ENCODE assay signal across 13 mouse cellular contexts in the genomic region with DNA sequence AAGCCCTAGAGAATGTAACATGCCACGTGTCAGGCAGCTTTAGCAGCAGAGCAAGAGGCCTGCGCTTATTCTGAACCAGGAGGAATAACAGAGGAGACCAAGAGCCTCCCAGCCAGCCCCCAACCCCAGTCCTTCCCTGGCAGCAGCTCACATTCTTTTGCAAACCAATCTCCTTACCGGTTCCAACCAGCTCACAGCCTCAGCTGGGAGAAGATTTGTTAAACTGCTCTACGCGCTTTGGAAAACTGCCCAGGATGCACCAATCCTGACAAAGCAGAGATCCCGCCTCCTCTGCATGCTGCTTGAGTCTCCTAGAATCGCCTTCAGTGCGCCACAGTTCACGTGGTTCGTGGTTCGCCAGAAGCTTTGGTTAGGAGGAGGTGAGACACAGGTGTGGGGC. TPM values are rescaled to one million over a fixed set of nuclear protein-coding genes. Genes with fewer than 3 reads are reported as not detected.
DNase-seq lines count a peak whose midpoint lies in the region; ATAC-seq lines count a peak whose summit lies in the region.
"Had no signal": no experiment of that assay in that cellular context is flagged by ENCODE, and none has a peak within 500 bp of the region (broad histone marks: within the 10 kb centered on the region; RNA-seq: fewer than 3 reads in every experiment).

No protein-coding gene starts in this region.

- ATAC-seq in hindbrain, embryonic 15.5 days (ENCODE audit: low FRiP score, low read depth): peak; percentile 60
- ATAC-seq in hindbrain, embryonic 12.5 days (ENCODE audit: low FRiP score): no peak
- 0 out of 2 replicates have a peak, but pooled peaks have one; percentile 33 for ATAC-seq in intestine, embryonic 16.5 days

- H3K36me3 ChIP-seq in hindbrain, embryonic 15.5 days: no peaks in the 10 kb centered on the region
- H3K36me3 ChIP-seq in hindbrain, embryonic 12.5 days: no peaks in the 10 kb centered on the region
- H3K36me3 ChIP-seq in intestine, embryonic 16.5 days (ENCODE audit: control insufficient read depth, insufficient read depth, low read length): no peaks in the 10 kb centered on the region

- H3K9me3 ChIP-seq in hindbrain, embryonic 15.5 days: no peaks in the 10 kb centered on the region
- H3K9me3 ChIP-seq in hindbrain, embryonic 12.5 days (replicated peaks): no peaks in the 10 kb centered on the region
- H3K9me3 ChIP-seq in intestine, embryonic 16.5 days (ENCODE audit: control insufficient read depth, low read length): no peaks in the 10 kb centered on the region

- H3K4me1 ChIP-seq in hindbrain, embryonic 15.5 days (replicated peaks): peaks cover 16% of the 10 kb centered on the region
- peaks cover 16% of the 10 kb centered on the region for H3K4me1 ChIP-seq in hindbrain, embryonic 12.5 days
- no peaks in the 10 kb centered on the region for H3K4me1 ChIP-seq in intestine, embryonic 16.5 days (ENCODE audit: control insufficient read depth, insufficient read depth, low read length)

- H3K27ac ChIP-seq in hindbrain, embryonic 15.5 days (replicated peaks): no peak overlapping the region
- no peak overlapping the region for H3K27ac ChIP-seq in hindbrain, embryonic 12.5 days
- H3K27ac ChIP-seq in intestine, embryonic 16.5 days (ENCODE audit: low read length): no peak overlapping the region

- peak; percentile 16 for DNase-seq in retina, postnatal 1 day
- DNase-seq in retina, embryonic 14.5 days (ENCODE audit: low spot score): no peak
- DNase-seq in telencephalon, adult 2 months (ENCODE audit: low read depth, low spot score): peak; percentile 31
- no peak for DNase-seq in cerebellum, adult 8-10 months
- DNase-seq in testis, postnatal 10 days (ENCODE audit: low spot score): no peak
- DNase-seq: kidney, adult 9 months; lung, adult 18-20 months had no signal

- no peak overlapping the region for H3K9ac ChIP-seq in hindbrain, embryonic 15.5 days
- no peak overlapping the region for H3K9ac ChIP-seq in hindbrain, embryonic 12.5 days
- H3K9ac ChIP-seq in intestine, embryonic 16.5 days (ENCODE audit: low read depth, low read length): no peak overlapping the region

- H3K4me3 ChIP-seq in hindbrain, embryonic 15.5 days: no peak overlapping the region
- no peak overlapping the region for H3K4me3 ChIP-seq in hindbrain, embryonic 12.5 days
- H3K4me3 ChIP-seq in intestine, embryonic 16.5 days (ENCODE audit: low read length): no peak overlapping the region
- H3K4me3 ChIP-seq: myocyte had no signal

- H3K27me3 ChIP-seq in hindbrain, embryonic 15.5 days: 0 out of 2 replicates have a peak, but pooled peaks cover 2% of the 10 kb centered on the region
- peaks cover 38% of the 10 kb centered on the region for H3K27me3 ChIP-seq in hindbrain, embryonic 12.5 days
- peaks cover 15% of the 10 kb centered on the region for H3K27me3 ChIP-seq in intestine, embryonic 16.5 days (replicated peaks; ENCODE audit: control insufficient read depth, insufficient read depth, low read length)

- 42% methylated on average over 11 of the region's 11 CpGs for WGBS in hindbrain, embryonic 15.5 days
- WGBS in hindbrain, embryonic 12.5 days: 52% methylated on average over 11 of the region's 11 CpGs
- 45% methylated on average over 11 of the region's 11 CpGs for WGBS in intestine, embryonic 16.5 days

- no peak overlapping the region for H3K4me2 ChIP-seq in hindbrain, embryonic 15.5 days
- H3K4me2 ChIP-seq in hindbrain, embryonic 12.5 days (replicated peaks): no peak overlapping the region
- H3K4me2 ChIP-seq in intestine, embryonic 16.5 days (ENCODE audit: low read depth, low read length): no peak overlapping the region

RNA-seq across cellular contexts. Expression of gene Gm9376, which starts 51.8 kb away (rescaled TPM):
- not detected in 2 replicates for polyA plus RNA-seq in hindbrain, embryonic 15.5 days (2015; fragmentation: Nextera tagmentation; extraction: Ambion mirVana)
- polyA plus RNA-seq in hindbrain, embryonic 12.5 days (2016; fragmentation: Nextera tagmentation; extraction: Ambion mirVana): not detected in 2 replicates
- polyA plus RNA-seq in intestine, embryonic 16.5 days (2015; fragmentation: Nextera tagmentation; extraction: Ambion mirVana): not detected in 2 replicates
- polyA plus RNA-seq: heart, embryonic 14.5 days; myocyte; small intestine, adult 2 months had no signal

Comparison
In these comparisons a context has a peak if more than half of its experiments do, and no peak if none do; other contexts are left out.
1. DNase-seq: peak in retina, postnatal 1 day (single experiment) and telencephalon, adult 2 months (single experiment); none in retina, embryonic 14.5 days (single experiment), cerebellum, adult 8-10 months (single experiment) and testis, postnatal 10 days (single experiment).